Mouse (Mus musculus) stomach, postnatal 0 days (tissue): Measurements from ENCODE around the gene Ndufa10. TPM values are rescaled to one million over a fixed set of nuclear protein-coding genes. Genes with fewer than 3 reads are reported as not detected.

Experiments used
- ATAC-seq: fragments of 200-750 bp; cut with Nextera tagmentation; 2 replicates; pipeline ENCODE4 v1.8.0; 2017; ENCODE audit not compliant: low FRiP score, low TSS enrichment
- DNase-seq: peaks from one replicate; pipeline ENCODE4 v3.0.0-alpha.2; 2016; ENCODE audit warnings: low spot score
- H3K27ac ChIP-seq: fragments of 300-500 bp; sonication (generic); replicated peaks from 2 replicates; pipeline ENCODE4 v1.5.1; 2014; ENCODE audit warnings: mild to moderate bottlenecking, control low read depth
- H3K27me3 ChIP-seq: fragments of 300-500 bp; sonication (generic); 2 replicates; pipeline ENCODE4 v1.6.1; 2014; ENCODE audit warnings: low read length; ENCODE audit not compliant: control insufficient read depth, insufficient read depth
- H3K36me3 ChIP-seq: fragments of 300-500 bp; sonication (generic); 2 replicates; pipeline ENCODE4 v1.6.1; 2014; ENCODE audit warnings: low read length, mixed read lengths; ENCODE audit not compliant: control insufficient read depth, insufficient read depth
- H3K4me1 ChIP-seq: fragments of 300-500 bp; sonication (generic); replicated peaks from 2 replicates; pipeline ENCODE4 v1.6.1; 2014; ENCODE audit warnings: antibody characterized with exemption; ENCODE audit not compliant: control insufficient read depth, insufficient read depth
- H3K4me2 ChIP-seq: fragments of 300-500 bp; sonication (generic); replicated peaks from 2 replicates; pipeline ENCODE4 v1.6.1; 2014; ENCODE audit warnings: low read depth, mild to moderate bottlenecking, control low read depth, moderate library complexity
- H3K4me3 ChIP-seq: fragments of 300-500 bp; sonication (generic); 2 replicates; pipeline ENCODE4 v1.5.1; 2014; ENCODE audit warnings: low read depth, low read length, control low read depth
- H3K9ac ChIP-seq: fragments of 300-500 bp; sonication (generic); 2 replicates; pipeline ENCODE4 v1.6.1; 2014; ENCODE audit warnings: mild to moderate bottlenecking, low read length, control low read depth, mixed read lengths
- H3K9me3 ChIP-seq: fragments of 300-500 bp; sonication (generic); 2 replicates; pipeline ENCODE4 v1.6.1; 2016; ENCODE audit warnings: low read length; ENCODE audit not compliant: control insufficient read depth
- CTCF ChIP-seq: IDR thresholded peaks from 2 replicates; pipeline ENCODE4 v1.5.1; 2016; ENCODE audit warnings: antibody characterized with exemption, low read depth, mild to moderate bottlenecking, moderate library complexity
- EP300 ChIP-seq: optimal IDR thresholded peaks from 2 replicates; pipeline ENCODE3; 2016; ENCODE audit warnings: antibody characterized with exemption
- WGBS: fragments of 180-500 bp; shearing (Covaris S2); extraction: QIAGEN DNeasy Blood & Tissue Kit; methylation state at CpG from one replicate; pipeline ENCODE4 v1.1.7; 2014; 5-methylcytosine and 5-hydroxymethylcytosine counted together
- polyA plus RNA-seq: library from polyadenylated mRNA; unstranded; fragments of >200 nt; fragmentation: Nextera tagmentation; extraction: Ambion mirVana; gene quantifications from 2 replicates; pipeline ENCODE4 v1.2.1, GENCODE M21; 2015

The Ndufa10 gene
- polyA plus RNA-seq, 1 experiment from 2014 or later, result 229 TPM

- H3K9ac ChIP-seq, result no peak overlapping the region
- H3K27me3 ChIP-seq, result no peaks in the 10 kb centered on the region
- ATAC-seq (no peak), DNase-seq (no peak)
- H3K4me3 ChIP-seq, result no peak overlapping the region
- H3K4me1 ChIP-seq, result no peaks in the 10 kb centered on the region
- peak; percentile 80 for TF ChIP-seq CTCF
- TF ChIP-seq EP300, result no peak
- H3K9me3 ChIP-seq, result no peaks in the 10 kb centered on the region
- no peak overlapping the region for H3K27ac ChIP-seq
- H3K4me2 ChIP-seq, result no peak overlapping the region
- H3K36me3 ChIP-seq, result peaks cover 44% of the 10 kb centered on the region
- 67% methylated on average over 8 of the region's 8 CpGs for WGBS
These were observed 19.8 kb downstream of the Ndufa10 start for GRCm38 (mm10) chr1:92453751-92454445.

GRCm38 (mm10) chr1:92448293-92448692 lies 25.4 kb downstream of the Ndufa10 start:
- Histone ChIP-seq H3K9me3 (no peaks in the 10 kb centered on the region), H3K4me3 (no peak overlapping the region), H3K27ac (no peak overlapping the region), H3K27me3 (no peaks in the 10 kb centered on the region), H3K4me1 (no peaks in the 10 kb centered on the region), H3K36me3 (peaks cover 42% of the 10 kb centered on the region), H3K4me2 (no peak overlapping the region), H3K9ac (no peak overlapping the region)
- WGBS, result 69% methylated on average over 3 of the region's 3 CpGs
- no peak for DNase-seq
- no peak for ATAC-seq
- TF ChIP-seq EP300, result no peak

- Histone ChIP-seq H3K9ac (no peak overlapping the region), H3K4me2 (no peak overlapping the region), H3K27me3 (no peaks in the 10 kb centered on the region), H3K4me3 (no peak overlapping the region), H3K27ac (no peak overlapping the region), H3K9me3 (no peaks in the 10 kb centered on the region), H3K36me3 (peaks cover 31% of the 10 kb centered on the region; the same call in 1 of the 2 replicates), H3K4me1 (0 out of 2 replicates have a peak, but pooled peaks cover 3% of the 10 kb centered on the region)
- ATAC-seq (no peak), DNase-seq (no peak)
- WGBS, result 77% methylated on average over 6 of the region's 6 CpGs
- TF ChIP-seq CTCF (no peak), EP300 (no peak)
These were observed 32.1 kb downstream of the Ndufa10 start for GRCm38 (mm10) chr1:92441453-92442063.

- no peak for TF ChIP-seq CTCF
- TF ChIP-seq EP300, result no peak
- Histone ChIP-seq H3K9ac (no peak overlapping the region), H3K4me2 (no peak overlapping the region), H3K27me3 (no peaks in the 10 kb centered on the region), H3K4me3 (no peak overlapping the region), H3K36me3 (peaks cover 27% of the 10 kb centered on the region; the same call in 1 of the 2 replicates), H3K27ac (no peak overlapping the region), H3K9me3 (no peaks in the 10 kb centered on the region), H3K4me1 (0 out of 2 replicates have a peak, but pooled peaks cover 3% of the 10 kb centered on the region)
- no peak for DNase-seq
- ATAC-seq, result no peak
- 88% methylated on average over 9 of the region's 9 CpGs for WGBS
These were observed 33.5 kb downstream of the Ndufa10 start for GRCm38 (mm10) chr1:92440066-92440750.

GRCm38 (mm10) chr1:92437678-92438271 lies 35.9 kb downstream of the Ndufa10 start:
- no peak overlapping the region for H3K27ac ChIP-seq
- H3K4me1 ChIP-seq, result 0 out of 2 replicates have a peak, but pooled peaks cover 3% of the 10 kb centered on the region
- DNase-seq (no peak), ATAC-seq (peak; percentile 48; the same call in 1 of the 2 replicates)
- H3K9me3 ChIP-seq, result no peaks in the 10 kb centered on the region
- no peak overlapping the region for H3K9ac ChIP-seq
- H3K36me3 ChIP-seq, result peaks cover 16% of the 10 kb centered on the region; the same call in 1 of the 2 replicates
- no peak for TF ChIP-seq CTCF
- TF ChIP-seq EP300, result no peak
- H3K4me3 ChIP-seq, result no peak overlapping the region
- WGBS, result 26% methylated on average over 9 of the region's 9 CpGs
- no peak overlapping the region for H3K4me2 ChIP-seq
- no peaks in the 10 kb centered on the region for H3K27me3 ChIP-seq
